Mouse (Mus musculus): ENCODE measurements around the gene Pus1.

Pus1 gene

DNA sequence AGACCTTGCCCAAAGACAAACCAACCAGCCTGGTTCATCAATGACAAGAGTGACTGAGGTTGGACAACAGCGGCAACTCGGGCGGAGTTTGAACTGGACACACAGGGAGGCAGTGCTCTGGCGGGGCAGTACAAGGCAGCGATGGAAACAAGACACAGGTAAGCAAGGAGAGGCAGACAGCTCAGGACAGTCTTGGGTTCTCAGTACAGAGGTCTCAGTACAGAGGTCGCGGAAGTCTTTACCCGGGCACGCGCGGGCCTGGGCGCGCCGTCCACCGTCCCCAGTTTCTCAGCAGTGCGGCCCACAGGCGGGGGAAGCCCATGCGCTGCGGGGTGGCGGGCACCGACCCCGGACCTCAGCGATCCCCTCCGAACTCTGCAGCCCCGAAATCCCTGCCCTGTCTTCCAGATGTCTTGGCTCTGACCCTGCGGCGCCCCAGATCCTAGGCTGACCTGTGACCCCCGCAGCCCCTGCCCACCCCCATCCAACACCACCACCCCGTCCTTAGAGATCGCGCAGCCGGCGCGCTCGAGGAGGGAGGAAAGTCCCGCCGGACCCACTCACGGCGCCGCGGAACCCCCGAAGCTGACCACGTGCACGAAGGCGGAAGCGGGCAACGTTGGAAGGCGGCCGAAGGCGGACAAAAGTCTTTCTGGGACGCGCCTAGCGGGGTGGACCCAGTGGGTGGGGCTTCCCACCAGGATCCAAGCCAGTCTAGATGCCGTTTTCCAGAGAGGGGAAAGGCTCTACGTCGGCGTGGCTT, at the start of gene Pus1:
Pus1 (minus strand) TSS at position 662 of the 763 bp plus-strand sequence.
- peak; percentile 94 for DNase-seq (ENCODE audit: low spot score)

DNA sequence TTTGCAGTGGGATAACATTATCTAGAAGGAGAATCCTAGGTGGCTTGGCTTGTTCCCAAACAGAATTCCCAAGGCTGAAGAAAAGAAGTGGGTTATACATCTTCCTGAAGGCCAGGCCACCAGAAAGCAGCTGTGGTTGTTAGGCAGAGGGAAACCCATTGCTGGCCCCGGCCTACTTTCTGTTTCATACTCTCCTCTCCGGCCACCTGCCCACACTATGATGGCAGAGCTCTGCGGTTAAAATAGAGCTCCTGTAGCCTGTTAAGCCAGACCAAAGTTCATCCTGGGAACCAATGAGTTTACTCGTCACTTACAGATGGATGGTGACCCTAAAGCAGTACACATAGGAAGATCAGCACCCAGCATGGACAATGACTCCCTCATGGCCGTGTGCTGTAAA, 47.1 kb upstream of the Pus1 start:
- no peak for DNase-seq (ENCODE audit: low spot score)

DNA sequence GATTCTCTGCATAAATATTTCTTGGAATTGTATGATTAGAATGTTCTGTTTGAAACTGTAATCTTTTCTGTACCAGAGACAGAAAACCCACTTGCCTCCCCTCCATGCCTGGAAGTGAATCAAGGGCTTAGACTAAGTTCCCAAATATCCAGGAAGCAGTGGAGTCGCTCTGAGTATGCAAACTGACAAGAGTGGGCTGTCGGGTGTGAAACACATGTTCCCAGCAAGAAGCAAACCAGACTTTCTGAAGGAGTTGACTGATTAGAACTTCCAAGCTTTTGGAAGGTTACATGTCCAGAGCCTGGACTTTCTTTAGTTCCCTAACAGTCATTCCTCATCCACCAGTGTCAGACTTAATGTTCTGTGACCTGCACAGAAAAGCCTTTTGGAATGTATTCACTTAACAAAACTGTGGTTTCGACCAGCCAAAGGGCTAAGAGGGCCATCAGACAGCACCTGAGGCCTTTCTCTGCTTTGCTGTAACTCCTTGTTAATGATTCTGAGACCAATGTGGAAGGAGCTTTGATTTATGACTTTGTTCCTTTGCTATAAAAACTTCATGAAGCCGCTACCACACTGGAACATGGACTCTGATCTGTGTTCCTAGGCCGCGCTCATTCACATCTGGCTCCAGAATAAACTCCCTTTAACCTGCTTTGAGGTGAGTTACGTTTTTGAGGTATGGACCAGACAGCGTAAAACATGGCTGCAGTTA, 46.5 kb upstream of the Pus1 start:
- DNase-seq (ENCODE audit: low spot score) = no peak

DNA sequence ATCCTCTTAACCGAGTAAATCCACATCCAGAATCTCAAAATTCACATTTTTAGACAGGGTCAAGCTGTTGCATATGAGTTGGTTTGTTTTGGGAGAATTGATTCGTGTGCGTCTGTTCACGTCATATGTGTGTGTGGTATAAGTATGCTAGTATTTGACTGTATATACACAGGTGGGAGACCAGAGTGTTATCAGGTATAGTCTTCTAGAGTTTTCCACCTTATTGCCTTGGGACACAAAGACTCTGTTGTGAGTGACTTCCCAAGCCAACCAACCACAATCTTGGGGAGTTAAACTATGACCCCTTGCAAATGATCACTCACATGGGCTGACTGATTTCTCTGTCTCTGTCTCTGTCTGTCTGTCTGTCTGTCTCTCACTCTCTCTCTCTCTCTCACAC, 44.0 kb upstream of the Pus1 start:
- no peak for DNase-seq (ENCODE audit: low spot score)

DNA sequence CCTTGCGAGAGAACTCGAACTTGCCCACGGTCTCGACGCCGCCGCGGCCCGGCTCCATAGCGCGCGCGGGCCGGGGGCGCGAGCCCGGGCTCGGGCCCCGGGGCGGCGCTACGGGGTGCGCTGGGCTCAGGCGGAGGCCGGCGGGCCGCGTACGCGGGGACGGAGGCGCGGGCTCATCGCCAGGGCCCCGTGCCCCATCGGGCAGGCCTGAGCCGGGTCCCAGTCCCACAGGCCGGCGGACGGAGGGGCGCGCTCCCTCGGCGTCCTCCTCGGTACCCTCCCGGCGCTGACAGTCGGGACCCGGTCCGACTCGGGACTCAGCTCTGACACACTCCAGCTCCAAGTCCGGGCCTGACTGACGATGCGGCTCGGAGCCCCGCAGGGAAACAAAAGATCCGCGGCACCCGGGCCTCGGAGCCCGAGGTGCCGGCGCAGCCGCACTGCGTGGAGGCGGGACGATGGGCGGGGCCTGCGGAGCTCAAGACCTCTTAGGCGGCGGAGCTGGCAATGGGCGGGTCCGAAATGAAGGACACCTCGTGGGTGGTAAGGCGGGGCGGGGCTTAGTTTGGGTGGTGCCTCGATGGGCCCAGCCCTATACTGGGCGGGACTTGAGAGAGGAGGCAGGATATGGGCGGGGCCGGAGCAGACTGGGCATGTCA, 29.3 kb upstream of the Pus1 start, which contains the start of gene Ulk1:
Ulk1 (minus strand) TSS at position 431 of the 659 bp plus-strand sequence.
- peak; percentile 99 for DNase-seq (ENCODE audit: low spot score)

DNA sequence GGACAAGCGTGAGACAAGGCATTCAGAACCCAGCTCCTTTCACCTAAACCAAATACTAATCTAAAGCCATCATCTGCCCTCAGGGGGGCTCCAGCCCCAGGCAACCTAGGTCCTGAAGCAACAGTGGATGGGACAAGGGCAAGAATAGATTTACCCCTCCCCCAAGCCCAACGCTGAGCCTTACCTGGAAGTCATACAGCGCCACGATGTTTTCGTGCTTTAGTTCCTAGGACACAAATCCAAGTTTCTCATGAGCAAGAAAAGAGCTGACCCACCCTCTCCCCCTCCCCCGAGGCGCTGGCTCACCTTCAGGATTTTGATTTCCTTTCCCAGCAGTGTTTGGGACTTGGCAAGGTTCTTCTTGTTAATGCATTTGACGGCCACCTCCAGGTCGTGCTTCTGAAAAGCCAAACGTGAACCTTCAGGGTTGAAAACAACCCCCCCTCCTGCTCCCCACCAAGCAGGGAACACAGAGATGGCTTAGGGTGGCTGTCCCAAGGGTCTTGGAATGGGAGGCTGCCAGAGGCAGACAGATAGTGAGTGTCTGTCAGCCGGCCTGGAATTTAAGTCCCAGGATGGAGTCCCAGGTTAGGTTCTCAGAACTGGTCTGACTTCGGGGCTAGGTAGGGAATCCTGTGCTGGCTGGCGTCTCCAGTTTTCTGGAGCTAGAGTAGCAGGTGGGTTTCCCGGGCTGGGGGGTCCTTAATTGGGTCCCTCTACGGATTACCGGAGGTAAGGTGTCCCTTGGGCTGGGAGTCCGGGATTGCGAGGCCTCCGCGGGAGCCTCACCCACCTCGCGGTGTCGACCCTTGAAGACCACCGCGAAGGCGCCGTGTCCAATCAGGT, 28.6 kb upstream of the Pus1 start:
- DNase-seq (ENCODE audit: low spot score) = peak; percentile 43

DNA sequence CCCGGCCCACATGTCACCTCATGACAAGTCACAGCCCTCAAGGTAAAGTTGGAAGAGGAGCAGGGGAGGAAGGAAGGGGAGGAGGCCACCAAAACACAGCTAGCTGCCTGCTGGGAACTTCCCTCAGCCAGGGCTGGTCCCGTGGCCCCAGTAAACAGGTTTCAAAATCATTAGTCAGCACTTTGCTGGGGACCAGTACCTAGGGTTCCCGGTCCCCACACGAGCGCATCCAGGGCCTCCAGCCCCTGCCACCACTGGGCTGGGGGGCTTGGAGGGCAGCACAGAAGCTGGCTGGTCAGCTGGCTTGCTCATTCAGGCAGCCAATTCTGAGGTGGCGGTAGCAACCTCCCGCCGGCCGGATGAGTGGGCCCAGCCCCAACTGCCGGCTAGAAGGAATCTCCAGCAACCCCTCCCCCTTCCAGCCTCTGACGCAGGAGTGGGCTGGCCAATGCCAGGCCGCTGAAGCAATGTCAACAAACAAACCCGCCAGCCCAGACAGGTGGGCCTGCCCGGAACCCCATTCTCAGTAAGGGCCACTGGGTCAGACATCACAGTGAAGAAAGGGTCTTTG, 27.7 kb upstream of the Pus1 start:
- peak; percentile 90 for DNase-seq (ENCODE audit: low spot score)

DNA sequence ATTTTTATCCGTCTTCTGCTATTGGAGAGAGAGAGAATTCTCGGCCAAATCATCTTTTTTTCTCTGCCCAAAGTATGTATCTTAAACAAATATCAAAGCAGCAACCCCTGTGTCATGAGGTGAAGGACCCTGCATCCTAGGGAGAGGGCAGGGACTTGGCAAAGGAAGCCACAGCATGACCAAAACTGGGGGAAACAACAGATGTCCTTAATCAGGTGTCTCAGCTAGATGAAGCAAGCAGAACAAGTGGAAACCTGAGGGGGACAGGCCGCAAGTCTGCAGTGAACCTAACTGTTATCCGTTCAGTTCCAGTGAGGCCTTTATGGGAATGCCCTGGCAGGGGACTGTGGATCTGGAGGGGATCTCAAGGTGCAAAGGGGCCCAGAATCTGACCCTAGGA, 27.0 kb upstream of the Pus1 start:
- DNase-seq (ENCODE audit: low spot score) = no peak

DNA sequence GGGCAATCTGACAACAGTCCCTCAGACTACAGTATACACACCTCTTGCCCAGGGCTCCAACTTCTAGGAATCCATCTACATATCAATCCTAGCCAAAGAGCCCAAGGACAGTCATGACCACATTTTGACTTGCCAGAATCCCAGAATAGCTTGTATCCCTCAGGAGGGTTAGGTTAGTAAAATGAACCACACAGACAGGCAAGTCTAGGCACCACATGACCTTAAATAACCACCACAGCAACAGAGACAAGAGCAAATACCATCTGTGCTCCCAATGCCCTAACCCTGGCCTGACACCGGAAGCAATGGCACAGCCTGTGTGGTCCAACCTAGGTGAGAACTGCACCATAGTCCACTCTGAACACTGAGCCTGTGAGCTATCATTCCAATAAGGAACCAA, 26.2 kb upstream of the Pus1 start:
- DNase-seq (ENCODE audit: low spot score) = no peak

DNA sequence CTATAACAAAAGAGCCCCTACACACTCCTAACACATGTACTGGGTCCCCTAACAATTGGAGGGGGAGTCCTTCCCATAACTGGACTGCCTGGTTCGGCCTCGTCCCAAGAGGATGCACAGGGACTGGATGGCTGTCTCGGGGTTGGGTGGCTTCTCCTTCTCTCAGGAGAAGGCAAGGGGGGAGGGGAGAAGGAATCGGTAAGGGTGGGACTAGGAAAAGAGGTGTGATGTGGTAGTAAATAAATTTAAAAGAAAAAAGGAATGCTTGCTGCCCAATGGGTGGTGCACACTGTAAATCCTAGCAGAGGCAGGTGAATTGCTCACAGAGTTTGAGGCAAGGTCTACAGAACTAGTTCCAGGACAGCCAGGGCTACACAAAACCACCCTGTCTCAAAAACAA, 25.7 kb upstream of the Pus1 start:
- DNase-seq (ENCODE audit: low spot score) = no peak

DNA sequence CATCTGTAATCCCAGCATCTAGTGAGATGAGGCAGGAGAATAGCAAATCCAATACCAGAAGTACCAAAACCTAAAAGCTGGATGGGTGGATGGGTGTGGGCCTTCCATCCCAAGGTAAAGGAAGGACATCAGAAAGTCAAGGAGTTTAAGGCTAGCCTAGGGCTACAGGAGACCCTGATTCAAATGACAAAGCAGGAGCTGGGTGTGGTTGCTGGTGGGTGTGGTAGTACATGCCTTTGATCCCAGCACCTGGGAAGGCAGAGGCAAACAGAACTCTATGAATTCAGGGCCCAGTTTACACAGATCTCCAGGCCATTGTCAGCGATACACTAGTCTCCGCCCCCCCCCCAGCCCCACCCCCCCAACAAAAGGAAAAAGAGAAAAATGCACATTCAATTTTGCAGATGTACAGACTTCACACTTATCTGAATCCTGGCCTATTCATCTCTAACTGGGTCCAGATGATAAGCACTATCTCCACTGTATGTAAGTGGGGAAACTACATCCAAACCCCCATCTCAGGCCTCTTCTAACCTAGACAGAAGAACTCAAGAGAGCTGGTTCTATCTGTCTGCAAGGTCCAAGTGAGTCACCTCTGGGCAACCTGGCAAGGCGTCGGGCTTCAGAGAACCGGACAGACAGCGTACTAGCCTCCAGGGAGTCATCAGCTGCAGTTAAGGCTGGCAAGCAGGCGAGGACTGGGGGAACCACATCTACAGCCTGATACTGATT, 23.7 kb upstream of the Pus1 start:
- no peak for DNase-seq (ENCODE audit: low spot score)

DNA sequence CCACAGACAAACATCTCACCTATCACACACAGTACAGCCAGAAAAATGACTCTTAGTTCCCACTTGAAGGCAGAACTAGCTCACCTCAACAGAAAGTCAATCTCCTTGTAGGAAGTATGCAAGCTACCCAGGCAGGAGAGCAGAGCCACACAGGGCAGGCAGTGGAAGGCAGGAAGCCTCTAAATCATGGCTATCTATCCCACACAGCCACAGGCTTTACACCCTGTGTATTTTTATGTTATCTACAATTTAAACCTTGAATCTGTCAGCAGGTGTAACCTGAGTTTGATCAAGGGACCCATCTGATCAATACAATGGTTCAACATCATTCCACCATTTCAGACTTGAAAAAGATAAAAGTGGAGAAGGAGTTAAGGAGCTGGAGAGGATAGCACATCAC, 22.4 kb upstream of the Pus1 start:
- no peak for DNase-seq (ENCODE audit: low spot score)

DNA sequence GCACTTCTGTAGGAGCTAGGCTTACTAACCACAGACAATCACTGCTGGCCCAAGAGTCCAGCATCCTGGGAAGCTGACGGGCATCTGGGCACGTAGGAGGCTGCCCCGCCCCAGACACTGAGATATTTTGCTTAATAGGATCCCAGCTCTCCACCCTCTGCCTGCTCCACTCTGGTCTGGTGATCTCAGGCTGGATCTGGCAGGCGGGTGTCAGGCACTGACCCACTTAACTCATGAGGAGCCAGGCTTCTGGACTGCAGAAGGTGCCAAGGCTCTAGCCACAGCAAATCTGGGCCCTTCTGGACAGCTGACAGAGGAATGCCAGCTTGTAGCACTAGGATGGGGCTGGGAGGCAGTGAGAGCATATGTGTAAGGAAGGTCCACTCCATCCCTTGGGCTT, 21.7 kb upstream of the Pus1 start:
- no peak for DNase-seq (ENCODE audit: low spot score)

DNA sequence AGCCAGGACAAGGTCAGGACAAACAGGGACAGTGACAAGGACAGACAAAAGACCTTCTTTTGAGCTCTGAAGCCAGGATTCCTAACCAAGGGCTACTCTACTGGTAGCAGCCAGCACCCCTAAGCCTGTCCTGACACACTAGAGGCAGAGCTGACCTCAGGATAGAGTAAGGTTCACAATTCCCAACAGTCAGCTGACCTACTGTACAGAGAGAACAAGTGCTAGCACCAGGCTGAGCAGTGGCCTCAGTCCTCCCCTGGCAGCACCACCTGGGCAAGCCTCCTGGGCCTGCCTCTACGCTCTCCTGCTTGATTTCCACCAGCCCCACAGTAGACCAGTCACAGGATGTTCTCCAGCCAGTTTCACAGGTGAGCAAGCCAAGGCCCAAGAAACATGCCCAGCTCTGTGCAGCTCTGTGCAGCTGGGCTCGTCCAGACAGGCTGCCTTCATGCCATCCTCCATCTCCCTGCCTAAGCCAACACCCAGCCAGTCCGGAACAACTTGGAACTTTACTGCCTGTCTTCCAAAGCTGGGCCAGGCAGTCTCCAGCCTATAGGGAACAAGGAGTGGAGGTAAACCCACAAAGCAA, 20.7 kb upstream of the Pus1 start:
- no peak for DNase-seq (ENCODE audit: low spot score)

DNA sequence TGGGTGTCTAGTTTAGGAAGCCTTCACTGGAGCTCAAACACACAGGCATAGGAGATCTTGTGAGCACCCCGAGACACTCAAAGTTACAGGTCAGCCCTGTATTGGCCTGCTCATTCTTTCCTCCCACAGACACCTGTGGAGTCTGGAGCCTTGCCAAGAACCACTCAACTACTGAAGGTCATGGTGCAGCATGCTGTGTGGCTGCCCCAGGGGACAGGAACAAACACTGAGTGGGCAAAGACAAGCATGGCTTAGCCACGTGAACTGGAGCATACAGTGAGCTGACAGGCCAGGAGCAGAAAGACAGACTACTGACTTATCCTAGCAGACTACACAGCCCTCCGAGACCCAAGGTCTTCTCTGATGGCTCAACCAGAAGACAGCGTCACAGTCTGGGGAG, 17.2 kb upstream of the Pus1 start:
- DNase-seq (ENCODE audit: low spot score) = no peak

DNA sequence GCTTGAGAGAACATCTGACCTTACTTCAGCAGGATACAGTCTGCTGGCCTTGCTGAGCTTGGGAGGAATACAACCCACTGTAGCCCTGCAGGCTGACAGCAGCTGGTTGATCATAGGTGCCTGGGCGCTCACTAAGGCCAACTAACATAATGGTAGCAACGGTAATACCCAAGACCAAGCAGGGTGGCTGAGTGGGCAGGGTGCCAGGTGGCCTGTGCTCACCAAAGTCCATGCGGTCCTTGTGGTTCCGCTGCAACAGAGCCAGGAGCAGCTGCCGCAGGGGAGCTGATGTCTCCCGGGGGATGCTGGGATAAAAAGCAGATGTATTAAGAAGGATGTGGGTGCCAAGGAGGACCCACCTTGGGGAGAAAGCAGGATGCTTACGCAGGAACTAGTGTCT, 13.9 kb upstream of the Pus1 start:
- DNase-seq (ENCODE audit: low spot score) = no peak

DNA sequence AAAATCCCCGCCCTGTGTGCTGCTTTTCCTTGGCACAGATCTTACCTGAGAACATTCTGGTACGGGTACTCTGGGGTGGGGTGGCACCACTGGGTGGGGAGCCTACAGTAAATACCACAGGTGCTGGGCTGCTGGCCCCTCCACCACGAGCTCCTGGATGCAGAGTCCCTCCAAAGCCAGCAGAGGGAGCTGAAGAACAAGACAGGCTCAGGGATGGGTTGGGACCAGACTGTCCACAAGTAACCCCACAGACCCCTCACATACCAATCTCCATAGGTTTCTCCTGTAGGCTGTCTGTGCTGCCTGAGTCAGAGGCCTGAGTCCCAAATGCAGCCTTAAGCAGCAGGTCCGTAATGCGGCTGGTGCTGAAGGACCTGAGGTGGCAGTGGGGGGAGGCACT, 8.2 kb upstream of the Pus1 start:
- peak; percentile 79 for DNase-seq (ENCODE audit: low spot score)

DNA sequence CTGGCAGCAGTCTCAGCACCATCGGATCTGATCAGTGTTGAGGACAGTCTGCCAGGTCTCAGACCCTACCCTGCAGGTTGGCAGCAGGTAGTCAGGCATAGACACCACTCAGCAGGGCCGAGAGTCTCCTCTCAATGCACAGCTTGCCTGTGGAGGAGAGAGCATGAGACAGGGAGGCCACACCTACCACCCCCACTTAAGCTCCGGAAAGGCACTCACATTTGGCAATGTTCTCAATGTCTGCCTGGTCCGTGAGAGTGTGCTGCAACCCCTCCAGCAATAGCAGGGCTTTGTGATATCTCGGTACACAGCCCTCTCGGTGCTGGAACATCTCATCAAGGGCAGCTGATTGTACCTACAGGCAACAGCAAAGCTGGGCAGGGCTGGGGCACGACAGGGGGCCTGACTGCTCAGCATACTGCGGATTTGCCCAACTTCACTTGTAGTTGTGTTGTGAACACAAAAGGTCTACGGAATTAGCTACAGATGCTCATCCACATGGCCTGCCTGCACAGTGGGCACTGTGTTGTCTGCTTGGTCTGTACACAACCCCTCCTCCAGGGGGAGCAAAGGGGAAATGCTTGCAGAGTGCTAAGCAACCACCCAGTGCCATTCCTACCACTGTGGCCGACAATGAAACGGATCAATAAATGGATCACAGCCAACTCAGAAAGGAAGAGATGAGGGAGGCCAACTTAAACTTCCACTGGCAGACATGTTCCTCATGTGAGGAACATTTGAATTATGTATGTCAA, 5.8 kb upstream of the Pus1 start:
- DNase-seq (ENCODE audit: low spot score) = no peak

DNA sequence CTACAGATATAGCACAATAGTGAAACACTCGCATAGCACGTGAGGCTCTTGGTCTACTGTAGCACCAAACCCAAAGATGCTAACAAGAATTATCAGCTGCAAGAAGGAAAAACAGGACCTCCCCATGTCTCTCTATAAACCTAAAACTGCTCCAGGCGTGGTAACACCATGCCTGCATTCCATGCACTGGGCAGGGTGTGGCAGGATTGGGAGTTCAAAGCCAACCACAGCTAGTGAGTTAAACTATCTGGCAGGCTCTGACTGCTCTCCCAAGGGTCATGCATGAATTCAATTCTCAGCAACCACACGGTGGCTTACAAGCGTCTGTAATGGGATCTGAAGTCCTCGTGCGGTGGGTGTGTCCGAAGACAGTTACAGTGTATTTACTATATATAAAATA, 2.7 kb upstream of the Pus1 start:
- DNase-seq (ENCODE audit: low spot score) = no peak
